Mouse (Mus musculus): ENCODE results near the gene P2rx2. TPM values are rescaled to one million over a fixed set of nuclear protein-coding genes. Genes with fewer than 3 reads are reported as not detected.

The P2rx2 gene
- polyA plus RNA-seq, 1 experiment from 2014 or later: 0.36 TPM

GRCm38 (mm10) chr5:110385263-110385662 lies 42.3 kb upstream of the P2rx2 start:
- TF ChIP-seq EP300 (optimal IDR thresholded peaks at IDR 0.05): no peak
- no peak for TF ChIP-seq CTCF (IDR thresholded peaks at IDR 0.05; ENCODE audit: low read depth)
- no peaks in the 10 kb centered on the region for H3K36me3 ChIP-seq (ENCODE audit: control insufficient read depth, insufficient read depth, low read length)
- H3K4me2 ChIP-seq (replicated peaks; ENCODE audit: low read depth): no peak overlapping the region
- 48% methylated on average over 4 of the region's 4 CpGs for WGBS
- no peak overlapping the region for H3K27ac ChIP-seq (replicated peaks)
- no peaks in the 10 kb centered on the region for H3K9me3 ChIP-seq (ENCODE audit: control insufficient read depth, low read length)
- DNase-seq (ENCODE audit: low spot score) (no peak), ATAC-seq (ENCODE audit: low FRiP score, low TSS enrichment) (no peak)
- H3K4me3 ChIP-seq (ENCODE audit: low read depth, low read length): no peak overlapping the region
- no peak overlapping the region for H3K9ac ChIP-seq (ENCODE audit: low read length)
- H3K4me1 ChIP-seq (replicated peaks; ENCODE audit: control insufficient read depth, insufficient read depth): 0 out of 2 replicates have a peak, but pooled peaks cover 5% of the 10 kb centered on the region
- no peaks in the 10 kb centered on the region for H3K27me3 ChIP-seq (ENCODE audit: control insufficient read depth, insufficient read depth, low read length)

- peaks cover 1% of the 10 kb centered on the region; the same call in 1 of the 2 replicates for H3K36me3 ChIP-seq (ENCODE audit: control insufficient read depth, insufficient read depth, low read length)
- WGBS: 83% methylated on average over 6 of the region's 6 CpGs
- H3K4me1 ChIP-seq (replicated peaks; ENCODE audit: control insufficient read depth, insufficient read depth): 0 out of 2 replicates have a peak, but pooled peaks cover 5% of the 10 kb centered on the region
- no peaks in the 10 kb centered on the region for H3K27me3 ChIP-seq (ENCODE audit: control insufficient read depth, insufficient read depth, low read length)
- H3K9me3 ChIP-seq (ENCODE audit: control insufficient read depth, low read length): no peaks in the 10 kb centered on the region
- H3K27ac ChIP-seq (replicated peaks): no peak overlapping the region
- H3K9ac ChIP-seq (ENCODE audit: low read length): no peak overlapping the region
- ATAC-seq (ENCODE audit: low FRiP score, low TSS enrichment) (no peak), DNase-seq (ENCODE audit: low spot score) (no peak)
- H3K4me3 ChIP-seq (ENCODE audit: low read depth, low read length): no peak overlapping the region
- no peak overlapping the region for H3K4me2 ChIP-seq (replicated peaks; ENCODE audit: low read depth)
- TF ChIP-seq CTCF (IDR thresholded peaks at IDR 0.05; ENCODE audit: low read depth): no peak
- no peak for TF ChIP-seq EP300 (optimal IDR thresholded peaks at IDR 0.05)
Measured at GRCm38 (mm10) chr5:110384491-110384890, 41.5 kb upstream of the P2rx2 start.

GRCm38 (mm10) chr5:110379823-110380222 lies 36.8 kb upstream of the P2rx2 start:
- no peak for TF ChIP-seq CTCF (IDR thresholded peaks at IDR 0.05; ENCODE audit: low read depth)
- Histone ChIP-seq H3K9me3 (ENCODE audit: control insufficient read depth, low read length) (no peaks in the 10 kb centered on the region), H3K36me3 (ENCODE audit: control insufficient read depth, insufficient read depth, low read length) (peaks cover 7% of the 10 kb centered on the region; the same call in 1 of the 2 replicates), H3K27ac (replicated peaks) (no peak overlapping the region), H3K4me1 (replicated peaks; ENCODE audit: control insufficient read depth, insufficient read depth) (no peaks in the 10 kb centered on the region), H3K27me3 (ENCODE audit: control insufficient read depth, insufficient read depth, low read length) (no peaks in the 10 kb centered on the region), H3K4me3 (ENCODE audit: low read depth, low read length) (no peak overlapping the region), H3K4me2 (replicated peaks; ENCODE audit: low read depth) (no peak overlapping the region), H3K9ac (ENCODE audit: low read length) (no peak overlapping the region)
- 76% methylated on average over 4 of the region's 4 CpGs for WGBS
- ATAC-seq (ENCODE audit: low FRiP score, low TSS enrichment): no peak
- no peak for DNase-seq (ENCODE audit: low spot score)

- peaks cover 7% of the 10 kb centered on the region; the same call in 1 of the 2 replicates for H3K36me3 ChIP-seq (ENCODE audit: control insufficient read depth, insufficient read depth, low read length)
- ATAC-seq (ENCODE audit: low FRiP score, low TSS enrichment): no peak
Measured at GRCm38 (mm10) chr5:110379086-110379485, 36.1 kb upstream of the P2rx2 start.

GRCm38 (mm10) chr5:110378181-110378583 lies 35.2 kb upstream of the P2rx2 start:
- Histone ChIP-seq H3K27me3 (ENCODE audit: control insufficient read depth, insufficient read depth, low read length) (no peaks in the 10 kb centered on the region), H3K9ac (ENCODE audit: low read length) (no peak overlapping the region), H3K36me3 (ENCODE audit: control insufficient read depth, insufficient read depth, low read length) (peaks cover 7% of the 10 kb centered on the region; the same call in 1 of the 2 replicates), H3K9me3 (ENCODE audit: control insufficient read depth, low read length) (no peaks in the 10 kb centered on the region), H3K4me1 (replicated peaks; ENCODE audit: control insufficient read depth, insufficient read depth) (no peaks in the 10 kb centered on the region), H3K4me3 (ENCODE audit: low read depth, low read length) (no peak overlapping the region), H3K27ac (replicated peaks) (no peak overlapping the region), H3K4me2 (replicated peaks; ENCODE audit: low read depth) (no peak overlapping the region)
- WGBS: 51% methylated on average over 17 of the region's 20 CpGs
- TF ChIP-seq EP300 (optimal IDR thresholded peaks at IDR 0.05) (no peak), CTCF (IDR thresholded peaks at IDR 0.05; ENCODE audit: low read depth) (no peak)
- DNase-seq (ENCODE audit: low spot score) (no peak), ATAC-seq (ENCODE audit: low FRiP score, low TSS enrichment) (no peak)

More at GRCm38 (mm10) chr5:110379086-110379485, 36.1 kb upstream of the P2rx2 start:
- 94% methylated on average over 15 of the region's 15 CpGs for WGBS
- Histone ChIP-seq H3K9me3 (ENCODE audit: control insufficient read depth, low read length) (no peaks in the 10 kb centered on the region), H3K27me3 (ENCODE audit: control insufficient read depth, insufficient read depth, low read length) (no peaks in the 10 kb centered on the region), H3K27ac (replicated peaks) (no peak overlapping the region), H3K4me3 (ENCODE audit: low read depth, low read length) (no peak overlapping the region), H3K9ac (ENCODE audit: low read length) (no peak overlapping the region), H3K4me1 (replicated peaks; ENCODE audit: control insufficient read depth, insufficient read depth) (no peaks in the 10 kb centered on the region), H3K4me2 (replicated peaks; ENCODE audit: low read depth) (no peak overlapping the region)
- no peak for TF ChIP-seq EP300 (optimal IDR thresholded peaks at IDR 0.05)
- TF ChIP-seq CTCF (IDR thresholded peaks at IDR 0.05; ENCODE audit: low read depth): no peak
- DNase-seq (ENCODE audit: low spot score): no peak

- Histone ChIP-seq H3K27ac (replicated peaks) (no peak overlapping the region), H3K9me3 (ENCODE audit: control insufficient read depth, low read length) (no peaks in the 10 kb centered on the region), H3K9ac (ENCODE audit: low read length) (no peak overlapping the region), H3K4me2 (replicated peaks; ENCODE audit: low read depth) (no peak overlapping the region), H3K36me3 (ENCODE audit: control insufficient read depth, insufficient read depth, low read length) (peaks cover 7% of the 10 kb centered on the region; the same call in 1 of the 2 replicates), H3K27me3 (ENCODE audit: control insufficient read depth, insufficient read depth, low read length) (no peaks in the 10 kb centered on the region), H3K4me3 (ENCODE audit: low read depth, low read length) (no peak overlapping the region), H3K4me1 (replicated peaks; ENCODE audit: control insufficient read depth, insufficient read depth) (no peaks in the 10 kb centered on the region)
- TF ChIP-seq CTCF (IDR thresholded peaks at IDR 0.05; ENCODE audit: low read depth): peak; percentile 81
- TF ChIP-seq EP300 (optimal IDR thresholded peaks at IDR 0.05): no peak
- ATAC-seq (ENCODE audit: low FRiP score, low TSS enrichment) (0 out of 2 replicates have a peak, but pooled peaks have one; percentile 27), DNase-seq (ENCODE audit: low spot score) (peak; percentile 75)
- WGBS: 70% methylated on average over 8 of the region's 8 CpGs
Measured at GRCm38 (mm10) chr5:110376802-110377433, 33.9 kb upstream of the P2rx2 start.

All from stomach, postnatal 0 days (tissue).